Mouse (Mus musculus): Measurements from ENCODE around the gene Lrrc28.

DNA sequence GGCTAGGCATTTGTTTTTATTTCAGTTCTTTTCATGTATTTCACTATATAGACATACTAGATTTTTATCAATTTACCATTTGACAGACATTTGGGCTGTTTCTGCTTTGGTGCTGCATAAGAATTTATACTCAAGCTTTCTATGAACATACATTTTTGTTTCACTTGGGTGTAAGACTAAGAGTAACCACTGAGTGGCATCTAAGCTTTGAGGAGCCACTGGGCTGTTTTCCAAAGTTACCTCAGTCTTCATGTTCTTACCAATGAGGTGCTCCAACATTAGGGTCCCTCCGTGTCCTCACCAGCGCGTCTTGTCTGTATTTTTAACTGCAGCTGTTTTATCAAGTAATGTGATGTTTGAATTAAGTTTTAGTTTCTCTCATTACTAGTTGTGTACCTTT lies 41.5 kb upstream of the Lrrc28 start:
- TF ChIP-seq CTCF (IDR thresholded peaks at IDR 0.05; ENCODE audit: control insufficient read depth, insufficient read depth, insufficient read length) (no peak), MAX (IDR thresholded peaks at IDR 0.05) (no peak), MYOD1 (IDR thresholded peaks at IDR 0.05; ENCODE audit: control insufficient read depth, insufficient read length, low read depth) (no peak), FOSL1 (IDR thresholded peaks at IDR 0.05; ENCODE audit: insufficient read depth, low read length, poor library complexity, severe bottlenecking) (no peak), USF1 (IDR thresholded peaks at IDR 0.05; ENCODE audit: low read depth) (no peak)
